Mouse (Mus musculus) kidney, adult 2 months (tissue): ENCODE results near the gene Mmp19.

ENCODE experiments used
- CTCF ChIP-seq: fragments of 200-500 bp; conservative IDR thresholded peaks from 2 replicates; pipeline ENCODE4 v1.5.1; 2011; ENCODE audit warnings: low read depth, mild to moderate bottlenecking, control low read depth, low read length, moderate library complexity, mixed read lengths; ENCODE audit not compliant: insufficient read depth, insufficient read length
- POLR2A ChIP-seq: fragments of 200-500 bp; IDR thresholded peaks from one replicate; pipeline ENCODE4 v1.6.1; 2011; ENCODE audit warnings: low read depth, low read length, control low read depth

DNA sequence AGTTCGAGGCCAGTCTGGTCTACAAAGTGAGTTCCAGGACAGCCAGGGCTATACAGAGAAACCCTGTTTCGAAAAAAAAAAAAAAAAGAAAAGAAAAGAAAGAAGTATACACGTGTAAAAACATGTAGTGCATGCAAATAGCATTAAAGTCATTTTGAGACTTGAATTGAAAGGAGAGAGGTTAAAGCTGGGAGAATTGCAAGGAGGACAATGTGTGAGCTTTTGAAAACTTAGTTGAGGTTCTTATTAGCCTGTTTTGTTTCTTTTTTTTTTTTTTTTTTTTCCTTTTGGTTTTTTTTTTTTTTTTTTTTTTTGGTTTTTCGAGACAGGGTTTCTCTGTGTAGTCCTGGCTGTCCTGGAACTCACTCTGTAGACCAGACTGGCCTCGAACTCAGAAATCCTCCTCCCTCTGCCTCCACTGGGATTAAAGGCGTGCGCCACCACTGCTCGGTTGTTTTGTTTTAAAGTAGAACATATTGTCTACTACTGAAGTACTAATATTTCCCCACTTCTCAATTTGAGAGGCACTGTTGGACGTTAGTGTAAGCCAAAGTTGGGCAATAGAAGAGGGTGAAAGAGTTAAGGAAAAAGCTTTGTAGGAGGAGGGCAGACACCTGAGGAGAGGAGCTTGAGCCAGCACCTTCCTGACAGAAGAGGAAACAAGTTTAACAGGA lies 43.6 kb upstream of the Mmp19 start:
- TF ChIP-seq CTCF: no peak
- no peak for TF ChIP-seq POLR2A
